Mouse (Mus musculus): ENCODE data around the gene Zfp369.

GRCm38 (mm10) chr13:65240509-65241098 is 38.0 kb upstream of the Zfp369 start:
- TF ChIP-seq CTCF (IDR thresholded peaks at IDR 0.05) (no peak), POLR2A (IDR thresholded peaks at IDR 0.05; ENCODE audit: insufficient read depth, low read depth, low read length) (peak; percentile 88)
